Mouse (Mus musculus): ENCODE results near the gene F2rl3.

GRCm38 (mm10) chr8:72761322-72762051 is at the start of gene F2rl3:
- TF ChIP-seq POLR2A (IDR thresholded peaks at IDR 0.05; ENCODE audit: control insufficient read depth, low read depth, low read length) (no peak), CTCF (IDR thresholded peaks at IDR 0.05; ENCODE audit: control insufficient read depth, insufficient read depth, insufficient replicate concordance, low read depth, low read length) (no peak)

Data from testis, adult 2 months (tissue).